Mouse (Mus musculus) erythroblast, embryonic 14.5 days (primary cell): Measurements from ENCODE around the gene Sdc1. TPM values are rescaled to one million over a fixed set of nuclear protein-coding genes. Genes with fewer than 3 reads are reported as not detected.

Experiments used
- H3K27me3 ChIP-seq: 2 replicates; pipeline ENCODE4 v1.6.1; 2012; ENCODE audit warnings: inconsistent platforms; ENCODE audit not compliant: control insufficient read depth
- H3K36me3 ChIP-seq: 2 replicates; pipeline ENCODE4 v1.6.1; 2012; ENCODE audit warnings: mild to moderate bottlenecking, inconsistent platforms; ENCODE audit not compliant: control insufficient read depth
- H3K4me1 ChIP-seq: 2 replicates; pipeline ENCODE4 v1.6.1; 2012; ENCODE audit warnings: inconsistent platforms; ENCODE audit not compliant: control insufficient read depth
- H3K4me3 ChIP-seq: replicated peaks from 2 replicates; pipeline ENCODE3; 2012; ENCODE audit warnings: moderate library complexity, mild to moderate bottlenecking, inconsistent platforms
- H3K9me3 ChIP-seq: 2 replicates; pipeline ENCODE4 v1.6.1; 2012; ENCODE audit warnings: low read length, inconsistent platforms, mixed read lengths; ENCODE audit not compliant: control insufficient read depth
- GATA1 ChIP-seq: IDR thresholded peaks from 2 replicates; pipeline ENCODE4 v1.6.1; 2012; ENCODE audit warnings: low read length, inconsistent platforms, mixed read lengths
- TAL1 ChIP-seq: IDR thresholded peaks from 3 replicates; pipeline ENCODE4 v1.6.1; 2012; ENCODE audit warnings: low read length, inconsistent platforms, mixed read lengths
- polyA plus RNA-seq: library from polyadenylated mRNA; stranded (reverse); fragments of >175 nt; gene quantifications from 2 replicates; pipeline ENCODE4 v1.2.3, GENCODE M21; 2012

Gene Sdc1
- polyA plus RNA-seq, 1 experiment: 0.23 TPM

- H3K36me3 ChIP-seq: peaks cover 10% of the 10 kb centered on the region
- no peaks in the 10 kb centered on the region for H3K4me1 ChIP-seq
- no peak overlapping the region for H3K4me3 ChIP-seq
- TF ChIP-seq TAL1 (no peak), GATA1 (no peak)
- H3K9me3 ChIP-seq: peaks cover 7% of the 10 kb centered on the region
- no peaks in the 10 kb centered on the region for H3K27me3 ChIP-seq
Measured at GRCm38 (mm10) chr12:8761058-8761457, 10.1 kb upstream of the Sdc1 start.

- Histone ChIP-seq H3K4me1 (no peaks in the 10 kb centered on the region), H3K9me3 (peaks cover 4% of the 10 kb centered on the region), H3K4me3 (no peak overlapping the region), H3K36me3 (no peaks in the 10 kb centered on the region; the same call in 1 of the 2 replicates), H3K27me3 (no peaks in the 10 kb centered on the region)
- TF ChIP-seq GATA1 (no peak), TAL1 (no peak)
Measured at GRCm38 (mm10) chr12:8762667-8763066, 8.5 kb upstream of the Sdc1 start.

GRCm38 (mm10) chr12:8764221-8764930 is 6.7 kb upstream of the Sdc1 start:
- Histone ChIP-seq H3K36me3 (no peaks in the 10 kb centered on the region), H3K9me3 (no peaks in the 10 kb centered on the region; the same call in 1 of the 2 replicates)
- TF ChIP-seq GATA1 (no peak), TAL1 (no peak)

GRCm38 (mm10) chr12:8771844-8772380 is 789 bp downstream of the Sdc1 start:
- H3K4me1 ChIP-seq: peaks cover 27% of the 10 kb centered on the region
- no peaks in the 10 kb centered on the region; the same call in 1 of the 2 replicates for H3K9me3 ChIP-seq

More at GRCm38 (mm10) chr12:8764221-8764930, 6.7 kb upstream of the Sdc1 start:
- H3K27me3 ChIP-seq: no peaks in the 10 kb centered on the region; the same call in 1 of the 2 replicates
- H3K4me1 ChIP-seq: no peaks in the 10 kb centered on the region
- H3K4me3 ChIP-seq: no peak overlapping the region

GRCm38 (mm10) chr12:8772451-8773143 is 1.5 kb downstream of the Sdc1 start:
- TF ChIP-seq TAL1 (no peak), GATA1 (no peak)
- Histone ChIP-seq H3K27me3 (peaks cover 42% of the 10 kb centered on the region), H3K4me1 (peaks cover 27% of the 10 kb centered on the region), H3K4me3 (peak overlapping the region; percentile 67), H3K9me3 (no peaks in the 10 kb centered on the region; the same call in 1 of the 2 replicates), H3K36me3 (no peaks in the 10 kb centered on the region)

More at GRCm38 (mm10) chr12:8771844-8772380, 789 bp downstream of the Sdc1 start:
- no peak for TF ChIP-seq GATA1
- TF ChIP-seq TAL1: no peak
- H3K36me3 ChIP-seq: no peaks in the 10 kb centered on the region
- peak overlapping the region; percentile 67 for H3K4me3 ChIP-seq
- peaks cover 42% of the 10 kb centered on the region for H3K27me3 ChIP-seq

- H3K27me3 ChIP-seq: peaks cover 42% of the 10 kb centered on the region
- H3K4me1 ChIP-seq: peaks cover 31% of the 10 kb centered on the region
- TF ChIP-seq GATA1 (no peak), TAL1 (no peak)
- H3K36me3 ChIP-seq: no peaks in the 10 kb centered on the region
- no peak overlapping the region for H3K4me3 ChIP-seq
- H3K9me3 ChIP-seq: no peaks in the 10 kb centered on the region; the same call in 1 of the 2 replicates
Measured at GRCm38 (mm10) chr12:8773336-8773735, 2.2 kb downstream of the Sdc1 start.

- H3K9me3 ChIP-seq: no peaks in the 10 kb centered on the region
- TF ChIP-seq GATA1 (no peak), TAL1 (no peak)
- no peak overlapping the region for H3K4me3 ChIP-seq
- H3K4me1 ChIP-seq: peaks cover 32% of the 10 kb centered on the region
- H3K36me3 ChIP-seq: no peaks in the 10 kb centered on the region
- peaks cover 42% of the 10 kb centered on the region for H3K27me3 ChIP-seq
Measured at GRCm38 (mm10) chr12:8774183-8774582, 3.1 kb downstream of the Sdc1 start.

GRCm38 (mm10) chr12:8776206-8776605 is 5.1 kb downstream of the Sdc1 start:
- TF ChIP-seq GATA1 (no peak), TAL1 (no peak)
- Histone ChIP-seq H3K27me3 (peaks cover 29% of the 10 kb centered on the region), H3K36me3 (no peaks in the 10 kb centered on the region), H3K4me1 (peaks cover 26% of the 10 kb centered on the region), H3K4me3 (no peak overlapping the region), H3K9me3 (no peaks in the 10 kb centered on the region)

GRCm38 (mm10) chr12:8776741-8777140 is 5.6 kb downstream of the Sdc1 start:
- Histone ChIP-seq H3K27me3 (peaks cover 23% of the 10 kb centered on the region), H3K4me1 (peaks cover 21% of the 10 kb centered on the region), H3K9me3 (no peaks in the 10 kb centered on the region), H3K36me3 (no peaks in the 10 kb centered on the region), H3K4me3 (no peak overlapping the region)
- TF ChIP-seq GATA1 (no peak), TAL1 (no peak)
